Mouse (Mus musculus): Measurements from ENCODE around the gene Tbxas1. TPM values are rescaled to one million over a fixed set of nuclear protein-coding genes. Genes with fewer than 3 reads are reported as not detected.

The Tbxas1 gene
- total RNA-seq, 2 experiments from 2014 or later: 2.9 to 3.4 TPM

DNA sequence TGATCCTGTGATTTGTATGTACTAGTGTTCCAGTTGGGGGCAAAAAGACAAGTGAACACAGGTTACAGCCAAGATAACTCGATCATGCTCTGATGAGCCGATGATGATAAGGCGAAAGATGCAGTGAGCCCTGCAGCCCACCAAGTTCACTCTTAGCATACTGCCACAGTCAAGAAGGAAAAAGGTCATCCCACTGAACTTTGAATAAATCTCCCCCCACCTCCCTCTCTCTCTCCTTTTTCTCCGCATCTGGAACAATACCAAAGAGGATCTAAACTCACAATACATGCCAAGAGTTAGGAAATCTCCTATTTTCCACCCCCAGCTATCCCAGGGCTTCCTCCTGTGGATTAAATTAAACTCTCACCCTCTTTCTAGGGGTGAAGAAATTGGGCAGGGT is 12.2 kb downstream of the Tbxas1 start:
- DNase-seq (ENCODE audit: extremely low spot score in 1 of 2, low spot score in 1 of 2): no peak

DNA sequence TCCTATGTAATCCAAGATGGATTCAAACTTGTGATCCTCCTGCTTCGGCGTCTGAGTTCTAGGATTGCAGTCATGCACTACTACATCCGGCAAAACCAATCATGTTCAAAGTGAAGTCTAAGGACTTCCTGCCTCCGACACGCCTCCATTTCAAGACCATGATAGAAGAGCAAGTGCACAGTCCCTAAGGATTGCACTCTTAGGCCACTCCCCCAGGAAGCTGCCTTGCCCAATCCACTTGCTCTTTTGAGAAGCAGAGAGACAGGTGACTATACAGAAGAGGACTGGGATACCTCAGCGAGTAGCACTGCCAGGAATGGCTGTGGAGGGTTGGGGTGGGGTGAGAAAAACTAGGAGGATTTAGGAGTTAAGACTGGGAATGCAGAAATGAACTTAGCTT is 14.0 kb downstream of the Tbxas1 start:
- no peak for DNase-seq (ENCODE audit: extremely low spot score in 1 of 2, low spot score in 1 of 2)

DNA sequence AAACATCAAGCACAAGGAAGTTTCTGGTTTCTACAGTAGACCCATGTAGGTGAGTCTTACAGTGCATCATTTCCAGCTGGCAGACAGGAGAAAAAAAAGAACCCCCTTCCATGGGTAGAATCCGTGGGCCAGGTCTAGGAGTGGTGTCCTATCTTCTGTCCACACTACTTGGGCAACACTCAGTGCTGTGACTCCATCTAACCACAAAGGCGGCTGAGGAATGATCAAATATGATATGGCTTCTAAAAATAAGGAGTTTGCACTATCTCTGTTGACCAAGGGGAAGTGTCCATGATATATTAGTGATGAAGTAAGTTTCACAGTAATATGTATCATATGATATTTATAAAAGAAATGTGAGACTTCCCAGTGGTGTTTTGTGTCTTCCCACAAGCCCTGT is 16.8 kb downstream of the Tbxas1 start:
- no peak for DNase-seq (ENCODE audit: extremely low spot score in 1 of 2, low spot score in 1 of 2)

GRCm38 (mm10) chr6:38893615-38894014 is 18.4 kb downstream of the Tbxas1 start:
- no peak for DNase-seq (ENCODE audit: extremely low spot score in 1 of 2, low spot score in 1 of 2)

DNA sequence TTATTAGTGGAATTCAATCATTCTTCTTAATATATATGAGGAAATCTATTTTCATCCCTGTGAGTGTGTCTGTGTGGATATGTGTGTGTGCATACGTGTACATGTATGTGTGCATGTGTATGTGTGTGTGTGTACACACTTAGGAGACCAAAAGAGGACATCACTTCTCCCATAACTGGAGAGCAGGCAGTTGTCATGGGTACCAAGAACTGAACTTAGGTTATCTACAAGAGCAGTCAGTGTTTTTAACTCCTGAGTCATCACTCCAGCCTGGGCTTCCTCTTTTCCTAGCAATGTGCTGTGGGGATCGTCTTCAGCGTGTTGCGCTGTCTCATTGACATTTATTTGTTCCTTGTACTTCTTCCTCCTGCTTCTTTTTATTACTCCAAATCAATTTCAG is 24.9 kb downstream of the Tbxas1 start:
- no peak for DNase-seq (ENCODE audit: extremely low spot score in 1 of 2, low spot score in 1 of 2)

DNA sequence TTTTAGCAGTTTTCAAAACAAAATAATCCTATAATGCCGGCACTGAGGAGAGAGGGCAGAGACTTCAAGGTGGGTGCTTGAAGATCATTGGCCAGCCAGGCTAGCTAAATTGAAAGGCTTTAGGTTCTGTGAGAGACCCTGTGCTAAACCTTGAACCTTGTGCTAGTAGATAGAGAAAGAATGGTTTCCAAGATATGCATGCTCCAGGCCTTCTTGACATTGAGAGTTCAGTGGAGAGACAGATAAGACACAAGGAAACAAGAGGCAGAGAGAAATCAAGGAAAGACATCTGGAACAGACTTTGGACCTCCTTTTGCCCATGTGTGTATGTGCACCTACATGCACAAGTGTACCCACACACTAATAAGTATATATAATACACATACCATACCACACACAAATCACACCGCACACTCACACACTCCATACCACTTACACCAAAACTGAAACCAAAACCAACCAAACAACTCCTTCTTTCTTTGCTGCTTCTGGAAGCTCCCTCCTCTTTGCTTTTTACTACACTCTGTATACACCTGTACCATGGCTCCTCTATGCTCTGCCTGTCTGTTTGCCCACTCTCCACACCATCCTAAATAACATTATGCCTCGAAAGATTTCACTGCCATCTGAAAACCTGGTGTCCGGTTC is 25.4 kb downstream of the Tbxas1 start:
- DNase-seq (ENCODE audit: extremely low spot score in 1 of 2, low spot score in 1 of 2): no peak

DNA sequence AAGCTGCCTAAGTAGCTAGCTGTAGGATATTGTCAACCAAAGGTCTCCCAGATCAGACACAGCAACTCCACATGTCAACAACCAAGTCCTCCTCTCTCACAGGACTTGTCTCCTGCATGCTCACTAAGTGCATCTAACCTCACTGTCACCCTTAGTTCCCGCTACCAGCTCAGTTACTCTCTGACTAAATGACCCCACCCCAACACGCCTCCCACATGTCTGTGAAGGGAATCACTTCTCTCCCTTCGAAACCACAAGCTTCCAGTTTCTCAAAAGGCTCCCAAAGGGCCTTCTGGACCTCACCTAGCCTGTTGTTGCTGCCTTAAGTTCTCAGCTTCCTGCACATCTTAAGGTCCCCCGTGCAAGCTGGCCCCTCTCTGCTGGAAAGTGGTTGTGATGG is 25.9 kb downstream of the Tbxas1 start:
- no peak for DNase-seq (ENCODE audit: extremely low spot score in 1 of 2, low spot score in 1 of 2)

GRCm38 (mm10) chr6:38901636-38902035 is 26.4 kb downstream of the Tbxas1 start:
- no peak for DNase-seq (ENCODE audit: extremely low spot score in 1 of 2, low spot score in 1 of 2)

- no peak for DNase-seq (ENCODE audit: extremely low spot score in 1 of 2, low spot score in 1 of 2)
Measured at GRCm38 (mm10) chr6:38902820-38903439, 27.7 kb downstream of the Tbxas1 start.

DNA sequence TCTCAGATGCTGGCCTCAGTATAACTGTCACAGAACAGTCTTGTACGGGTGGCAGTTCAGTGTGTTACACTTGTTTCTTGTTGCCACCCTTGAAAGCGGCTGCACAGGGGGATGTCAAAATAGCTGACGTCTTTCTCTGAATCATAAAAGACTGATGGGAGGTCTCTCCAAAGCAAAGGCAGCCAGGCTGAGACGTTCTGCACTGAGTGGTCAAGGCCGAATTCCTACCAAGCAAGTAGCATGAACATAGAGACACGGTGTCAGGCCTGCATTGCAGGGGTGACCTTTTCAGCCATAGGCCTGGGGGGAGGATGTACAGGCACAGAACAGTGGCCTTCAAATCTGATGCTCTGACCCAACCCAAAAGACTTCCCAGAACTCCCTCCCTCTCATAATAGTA is 30.8 kb downstream of the Tbxas1 start:
- DNase-seq (ENCODE audit: extremely low spot score in 1 of 2, low spot score in 1 of 2): no peak

GRCm38 (mm10) chr6:38908401-38908800 is 33.2 kb downstream of the Tbxas1 start:
- DNase-seq (ENCODE audit: extremely low spot score in 1 of 2, low spot score in 1 of 2): no peak

- peak in 1 of 2 experiments; percentile 58 for DNase-seq (ENCODE audit: extremely low spot score in 1 of 2, low spot score in 1 of 2)
Measured at GRCm38 (mm10) chr6:38910828-38911559, 35.8 kb downstream of the Tbxas1 start.

GRCm38 (mm10) chr6:38912121-38912660 is 37.0 kb downstream of the Tbxas1 start:
- DNase-seq (ENCODE audit: extremely low spot score in 1 of 2, low spot score in 1 of 2): no peak

DNA sequence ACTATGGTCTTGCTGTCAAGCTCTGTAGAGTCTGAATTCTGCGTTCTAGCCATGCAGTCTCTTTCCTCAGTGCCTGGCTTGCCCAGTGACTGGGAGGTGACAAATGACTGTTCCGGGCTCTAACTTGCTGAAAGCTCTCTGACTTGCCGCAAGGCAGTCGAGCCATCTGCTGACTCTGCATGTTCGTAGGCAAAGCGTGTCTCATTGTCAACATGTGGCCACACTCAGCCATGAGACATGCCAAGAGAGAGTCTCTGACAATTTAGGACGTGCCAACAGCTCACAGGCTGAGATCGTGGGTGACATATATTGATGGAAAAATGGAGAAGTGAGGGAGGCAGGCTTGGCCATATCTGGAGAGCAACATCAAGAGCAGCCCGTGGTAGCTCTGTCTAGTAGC is 37.6 kb downstream of the Tbxas1 start:
- DNase-seq (ENCODE audit: extremely low spot score in 1 of 2, low spot score in 1 of 2): no peak

DNA sequence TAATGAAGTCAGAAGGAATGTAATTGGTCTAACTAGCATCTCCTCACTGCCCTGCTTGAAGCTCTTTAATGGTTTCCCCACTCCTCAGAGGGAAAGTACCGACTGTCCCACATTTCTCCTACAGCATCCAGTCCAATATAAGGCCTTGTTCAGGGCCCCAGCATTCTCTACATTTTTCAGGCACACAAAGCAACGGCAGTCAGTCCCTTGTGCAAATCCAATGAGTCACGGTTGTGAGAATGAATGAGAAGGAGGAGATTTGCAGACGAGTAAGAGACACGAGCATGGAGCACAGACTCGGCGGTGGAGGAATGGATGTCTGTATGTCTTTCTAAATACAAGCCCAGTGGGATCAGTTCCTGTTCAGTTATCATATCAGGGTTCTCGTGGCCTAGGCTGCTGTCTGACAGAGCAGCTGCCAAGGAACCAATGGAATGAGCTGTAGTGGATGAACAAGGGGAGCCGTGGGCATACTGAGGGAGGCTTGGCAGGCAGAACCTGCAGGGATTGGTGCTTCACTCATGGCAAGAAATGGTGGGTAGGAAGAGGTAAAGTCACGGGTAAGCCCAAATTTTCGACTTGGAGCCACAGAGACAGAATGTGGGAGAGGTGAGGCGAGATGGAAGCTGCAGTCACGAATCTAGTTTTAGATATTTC is 38.3 kb downstream of the Tbxas1 start:
- DNase-seq (ENCODE audit: extremely low spot score in 1 of 2, low spot score in 1 of 2): no peak

DNA sequence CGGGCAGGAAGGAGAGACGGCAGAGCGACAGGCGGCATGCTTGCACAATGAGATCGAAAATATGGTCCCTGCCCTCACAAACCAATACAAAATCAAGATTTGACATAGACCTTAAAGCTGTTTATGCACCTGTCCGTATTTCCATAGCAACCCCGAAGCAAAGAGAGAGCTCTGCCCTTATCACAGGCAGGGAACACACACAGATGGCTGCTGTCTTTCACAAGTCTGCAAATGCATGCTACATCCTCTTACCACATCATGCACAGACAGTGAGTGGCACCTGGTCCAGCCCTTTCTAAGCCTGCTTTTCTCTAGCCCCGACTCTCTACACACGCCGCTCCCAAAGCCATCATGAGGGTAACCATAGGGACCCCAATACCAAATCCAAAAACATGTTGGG is 39.0 kb downstream of the Tbxas1 start:
- DNase-seq (ENCODE audit: extremely low spot score in 1 of 2, low spot score in 1 of 2): no peak

GRCm38 (mm10) chr6:38915776-38916175 is 40.6 kb downstream of the Tbxas1 start:
- DNase-seq (ENCODE audit: extremely low spot score in 1 of 2, low spot score in 1 of 2): no peak

DNA sequence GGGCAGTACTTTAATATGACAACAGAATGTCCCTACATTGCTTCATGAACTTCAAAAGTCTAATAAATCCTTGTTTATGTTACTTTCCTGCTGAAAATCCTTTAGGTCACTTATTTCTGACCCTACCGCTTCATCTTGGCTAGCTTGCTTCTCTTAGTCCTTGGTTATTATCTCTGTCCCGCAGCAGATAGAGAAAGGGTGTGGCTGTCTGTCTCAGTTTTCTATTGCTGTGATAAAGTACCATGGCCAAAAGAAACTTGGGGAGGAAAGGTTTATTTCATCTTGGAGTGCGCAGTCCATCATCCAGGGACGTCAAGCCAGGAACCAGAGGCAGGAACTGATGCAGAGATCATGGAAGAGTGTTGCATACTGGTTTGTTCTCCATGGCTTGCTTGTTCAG is 41.4 kb downstream of the Tbxas1 start:
- DNase-seq (ENCODE audit: extremely low spot score in 1 of 2, low spot score in 1 of 2): no peak

- DNase-seq (ENCODE audit: extremely low spot score in 1 of 2, low spot score in 1 of 2): no peak
Measured at GRCm38 (mm10) chr6:38917415-38917814, 42.2 kb downstream of the Tbxas1 start.

- DNase-seq (ENCODE audit: extremely low spot score in 1 of 2, low spot score in 1 of 2): no peak
Measured at GRCm38 (mm10) chr6:38918728-38919127, 43.5 kb downstream of the Tbxas1 start.

DNA sequence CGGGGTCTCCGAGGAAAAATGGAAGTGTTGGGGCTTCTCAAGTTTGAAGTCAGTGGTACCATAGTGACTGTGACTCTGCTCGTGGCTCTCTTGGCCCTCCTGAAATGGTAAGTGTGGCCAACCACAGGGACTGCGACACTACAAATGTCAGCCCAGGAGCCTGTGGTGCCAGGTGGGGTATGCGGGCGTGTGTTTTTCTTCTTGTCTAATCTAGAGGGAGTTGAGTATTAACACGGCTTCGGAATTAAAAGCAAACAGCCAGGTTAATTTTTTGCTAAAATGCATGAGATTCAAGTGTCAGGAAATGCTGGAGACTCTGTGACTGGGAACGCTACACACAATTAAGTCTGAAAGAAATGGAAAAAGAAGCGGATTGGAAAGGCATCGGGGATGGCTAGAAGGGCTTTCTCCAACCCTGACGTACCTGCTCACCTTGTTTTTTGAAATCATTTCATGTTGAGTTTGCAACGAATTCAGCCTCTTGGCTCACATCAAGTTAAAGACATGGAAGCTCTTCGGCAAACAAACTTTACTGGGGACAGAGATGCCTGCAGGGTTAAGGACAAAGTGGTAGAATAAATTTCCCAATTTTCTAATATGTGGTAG is 44.0 kb downstream of the Tbxas1 start:
- no peak for DNase-seq (ENCODE audit: extremely low spot score in 1 of 2, low spot score in 1 of 2)
